Mouse (Mus musculus): ENCODE data around the gene Adamts9. TPM values are rescaled to one million over a fixed set of nuclear protein-coding genes. Genes with fewer than 3 reads are reported as not detected.

Gene Adamts9
- total and polyA plus RNA-seq, 3 experiments: 0.27 TPM; not detected in 2

GRCm38 (mm10) chr6:92812702-92813370 is 130.5 kb downstream of the Adamts9 start:
- ATAC-seq (ENCODE audit: extremely low read depth, insufficient number of reproducible peaks, low FRiP score, poor library complexity, severe bottlenecking) (no peak), DNase-seq (ENCODE audit: low spot score) (no peak)
- Histone ChIP-seq H3K27me3 (ENCODE audit: insufficient read depth, low read length) (no peaks in the 10 kb centered on the region), H3K4me1 (ENCODE audit: insufficient read depth, low read depth, low read length) (no peaks in the 10 kb centered on the region), H3K9me3 (replicated peaks) (peaks cover 9% of the 10 kb centered on the region), H3K36me3 (replicated peaks) (no peaks in the 10 kb centered on the region), H3K4me3 (ENCODE audit: low read depth, low read length) (no peak overlapping the region)
- TF ChIP-seq POLR2AphosphoS5 (IDR thresholded peaks at IDR 0.05; ENCODE audit: insufficient replicate concordance, low read depth, low read length) (no peak), GATA2 (IDR thresholded peaks at IDR 0.05; ENCODE audit: borderline replicate concordance, low read depth, low read length) (no peak), TAL1 (conservative IDR thresholded peaks at IDR 0.05; ENCODE audit: low read depth, low read length) (no peak), GATA1 (IDR thresholded peaks at IDR 0.05; ENCODE audit: borderline replicate concordance, low read length) (no peak), CTCF (IDR thresholded peaks at IDR 0.05; ENCODE audit: low read depth, low read length) (no peak)

- DNase-seq (ENCODE audit: low spot score): no peak
- H3K4me3 ChIP-seq (ENCODE audit: low read depth, low read length): no peak overlapping the region
- no peak for TF ChIP-seq TAL1 (conservative IDR thresholded peaks at IDR 0.05; ENCODE audit: low read depth, low read length)
- no peak for TF ChIP-seq POLR2AphosphoS5 (IDR thresholded peaks at IDR 0.05; ENCODE audit: insufficient replicate concordance, low read depth, low read length)
- no peak for TF ChIP-seq CTCF (IDR thresholded peaks at IDR 0.05; ENCODE audit: low read depth, low read length)
- no peak for TF ChIP-seq GATA2 (IDR thresholded peaks at IDR 0.05; ENCODE audit: borderline replicate concordance, low read depth, low read length)
- TF ChIP-seq GATA1 (IDR thresholded peaks at IDR 0.05; ENCODE audit: borderline replicate concordance, low read length): no peak
Measured at GRCm38 (mm10) chr6:92811566-92811965, 131.7 kb downstream of the Adamts9 start.

GRCm38 (mm10) chr6:92810628-92811027 is 132.7 kb downstream of the Adamts9 start:
- Histone ChIP-seq H3K36me3 (replicated peaks) (no peaks in the 10 kb centered on the region), H3K9me3 (replicated peaks) (peaks cover 7% of the 10 kb centered on the region), H3K27me3 (ENCODE audit: insufficient read depth, low read length) (no peaks in the 10 kb centered on the region), H3K4me3 (ENCODE audit: low read depth, low read length) (no peak overlapping the region), H3K4me1 (ENCODE audit: insufficient read depth, low read depth, low read length) (no peaks in the 10 kb centered on the region)
- ATAC-seq (ENCODE audit: extremely low read depth, insufficient number of reproducible peaks, low FRiP score, poor library complexity, severe bottlenecking): no peak
- TF ChIP-seq GATA2 (IDR thresholded peaks at IDR 0.05; ENCODE audit: borderline replicate concordance, low read depth, low read length) (no peak), GATA1 (IDR thresholded peaks at IDR 0.05; ENCODE audit: borderline replicate concordance, low read length) (no peak), POLR2AphosphoS5 (IDR thresholded peaks at IDR 0.05; ENCODE audit: insufficient replicate concordance, low read depth, low read length) (no peak), CTCF (IDR thresholded peaks at IDR 0.05; ENCODE audit: low read depth, low read length) (no peak), TAL1 (conservative IDR thresholded peaks at IDR 0.05; ENCODE audit: low read depth, low read length) (no peak)
- DNase-seq (ENCODE audit: low spot score): no peak

More at GRCm38 (mm10) chr6:92811566-92811965, 131.7 kb downstream of the Adamts9 start:
- Histone ChIP-seq H3K4me1 (ENCODE audit: insufficient read depth, low read depth, low read length) (no peaks in the 10 kb centered on the region), H3K9me3 (replicated peaks) (peaks cover 12% of the 10 kb centered on the region), H3K36me3 (replicated peaks) (no peaks in the 10 kb centered on the region), H3K27me3 (ENCODE audit: insufficient read depth, low read length) (no peaks in the 10 kb centered on the region)
- no peak for ATAC-seq (ENCODE audit: extremely low read depth, insufficient number of reproducible peaks, low FRiP score, poor library complexity, severe bottlenecking)

GRCm38 (mm10) chr6:92809818-92810217 is 133.5 kb downstream of the Adamts9 start:
- TF ChIP-seq GATA1 (IDR thresholded peaks at IDR 0.05; ENCODE audit: borderline replicate concordance, low read length): no peak
- TF ChIP-seq CTCF (IDR thresholded peaks at IDR 0.05; ENCODE audit: low read depth, low read length): no peak
- TF ChIP-seq GATA2 (IDR thresholded peaks at IDR 0.05; ENCODE audit: borderline replicate concordance, low read depth, low read length): no peak
- no peak for TF ChIP-seq POLR2AphosphoS5 (IDR thresholded peaks at IDR 0.05; ENCODE audit: insufficient replicate concordance, low read depth, low read length)
- no peak for TF ChIP-seq TAL1 (conservative IDR thresholded peaks at IDR 0.05; ENCODE audit: low read depth, low read length)
- H3K4me1 ChIP-seq (ENCODE audit: insufficient read depth, low read depth, low read length): no peaks in the 10 kb centered on the region
- no peaks in the 10 kb centered on the region for H3K27me3 ChIP-seq (ENCODE audit: insufficient read depth, low read length)
- no peak for DNase-seq (ENCODE audit: low spot score)
- no peak overlapping the region for H3K4me3 ChIP-seq (ENCODE audit: low read depth, low read length)
- H3K36me3 ChIP-seq (replicated peaks): no peaks in the 10 kb centered on the region
- no peak for ATAC-seq (ENCODE audit: extremely low read depth, insufficient number of reproducible peaks, low FRiP score, poor library complexity, severe bottlenecking)
- peaks cover 7% of the 10 kb centered on the region for H3K9me3 ChIP-seq (replicated peaks)

- DNase-seq (ENCODE audit: low spot score): no peak
- H3K4me1 ChIP-seq (ENCODE audit: insufficient read depth, low read depth, low read length): no peaks in the 10 kb centered on the region
- TF ChIP-seq TAL1 (conservative IDR thresholded peaks at IDR 0.05; ENCODE audit: low read depth, low read length) (no peak), POLR2AphosphoS5 (IDR thresholded peaks at IDR 0.05; ENCODE audit: insufficient replicate concordance, low read depth, low read length) (no peak), CTCF (IDR thresholded peaks at IDR 0.05; ENCODE audit: low read depth, low read length) (no peak), GATA2 (IDR thresholded peaks at IDR 0.05; ENCODE audit: borderline replicate concordance, low read depth, low read length) (no peak), GATA1 (IDR thresholded peaks at IDR 0.05; ENCODE audit: borderline replicate concordance, low read length) (no peak)
- ATAC-seq (ENCODE audit: extremely low read depth, insufficient number of reproducible peaks, low FRiP score, poor library complexity, severe bottlenecking): no peak
- H3K4me3 ChIP-seq (ENCODE audit: low read depth, low read length): no peak overlapping the region
- H3K36me3 ChIP-seq (replicated peaks): no peaks in the 10 kb centered on the region
- H3K9me3 ChIP-seq (replicated peaks): peaks cover 15% of the 10 kb centered on the region
- H3K27me3 ChIP-seq (ENCODE audit: insufficient read depth, low read length): no peaks in the 10 kb centered on the region
Measured at GRCm38 (mm10) chr6:92804254-92804971, 138.9 kb downstream of the Adamts9 start.

GRCm38 (mm10) chr6:92803213-92803612 is 140.1 kb downstream of the Adamts9 start:
- ATAC-seq (ENCODE audit: extremely low read depth, insufficient number of reproducible peaks, low FRiP score, poor library complexity, severe bottlenecking) (no peak), DNase-seq (ENCODE audit: low spot score) (no peak)
- Histone ChIP-seq H3K9me3 (replicated peaks) (peaks cover 16% of the 10 kb centered on the region), H3K4me1 (ENCODE audit: insufficient read depth, low read depth, low read length) (no peaks in the 10 kb centered on the region), H3K36me3 (replicated peaks) (no peaks in the 10 kb centered on the region), H3K27me3 (ENCODE audit: insufficient read depth, low read length) (no peaks in the 10 kb centered on the region), H3K4me3 (ENCODE audit: low read depth, low read length) (no peak overlapping the region)
- no peak for TF ChIP-seq GATA2 (IDR thresholded peaks at IDR 0.05; ENCODE audit: borderline replicate concordance, low read depth, low read length)
- TF ChIP-seq TAL1 (conservative IDR thresholded peaks at IDR 0.05; ENCODE audit: low read depth, low read length): no peak
- no peak for TF ChIP-seq GATA1 (IDR thresholded peaks at IDR 0.05; ENCODE audit: borderline replicate concordance, low read length)
- no peak for TF ChIP-seq CTCF (IDR thresholded peaks at IDR 0.05; ENCODE audit: low read depth, low read length)
- no peak for TF ChIP-seq POLR2AphosphoS5 (IDR thresholded peaks at IDR 0.05; ENCODE audit: insufficient replicate concordance, low read depth, low read length)
